Mouse (Mus musculus): ENCODE data around the gene B4gat1. TPM values are rescaled to one million over a fixed set of nuclear protein-coding genes. Genes with fewer than 3 reads are reported as not detected.

Gene B4gat1
- total RNA-seq (2023) = 10 to 100 TPM in 1 of 2 experiments, 1 to 10 TPM in 1; 9.0 to 12.8 TPM

GRCm38 (mm10) chr19:5038709-5039156 lies at the start of gene B4gat1, which contains the start of gene AC124502.3:
B4gat1 (plus strand) TSS chr19:5038826.
AC124502.3 (plus strand) TSS chr19:5038891.

DNA sequence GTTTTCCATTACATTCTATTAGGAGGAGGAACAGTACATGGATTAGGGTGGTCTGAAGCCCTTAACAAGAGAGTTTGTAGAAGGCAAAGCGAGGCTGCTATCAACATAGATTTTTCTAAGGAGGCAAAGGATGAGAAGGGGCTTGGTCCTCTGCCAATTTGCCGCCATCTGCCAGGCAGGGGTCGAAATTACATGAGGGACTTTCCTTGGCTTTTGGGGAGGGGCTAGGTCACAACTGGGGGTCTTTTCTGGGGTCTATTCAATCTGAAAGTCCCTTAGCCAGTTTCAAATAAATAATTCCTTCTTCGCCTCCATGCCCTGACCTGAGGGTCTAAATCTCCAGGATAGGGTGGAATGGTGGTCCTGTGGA lies 48.4 kb upstream of the B4gat1 start, which contains the start of gene Npas4:
Gene Npas4, minus strand, starts transcription at position 61 of the 370 bp plus-strand sequence.

GRCm38 (mm10) chr19:5023621-5024479 lies 14.8 kb upstream of the B4gat1 start, which contains the start of gene Slc29a2:
Slc29a2 (plus strand) TSS chr19:5023860.

GRCm38 (mm10) chr19:5040862-5041523 lies 2.4 kb downstream of the B4gat1 start, which contains the start of gene Brms1:
Brms1 (plus strand) TSS chr19:5041354.

GRCm38 (mm10) chr19:5050047-5050905 lies 11.7 kb downstream of the B4gat1 start, which contains the start of gene Rin1:
Rin1 (plus strand) TSS chr19:5050481.

DNA sequence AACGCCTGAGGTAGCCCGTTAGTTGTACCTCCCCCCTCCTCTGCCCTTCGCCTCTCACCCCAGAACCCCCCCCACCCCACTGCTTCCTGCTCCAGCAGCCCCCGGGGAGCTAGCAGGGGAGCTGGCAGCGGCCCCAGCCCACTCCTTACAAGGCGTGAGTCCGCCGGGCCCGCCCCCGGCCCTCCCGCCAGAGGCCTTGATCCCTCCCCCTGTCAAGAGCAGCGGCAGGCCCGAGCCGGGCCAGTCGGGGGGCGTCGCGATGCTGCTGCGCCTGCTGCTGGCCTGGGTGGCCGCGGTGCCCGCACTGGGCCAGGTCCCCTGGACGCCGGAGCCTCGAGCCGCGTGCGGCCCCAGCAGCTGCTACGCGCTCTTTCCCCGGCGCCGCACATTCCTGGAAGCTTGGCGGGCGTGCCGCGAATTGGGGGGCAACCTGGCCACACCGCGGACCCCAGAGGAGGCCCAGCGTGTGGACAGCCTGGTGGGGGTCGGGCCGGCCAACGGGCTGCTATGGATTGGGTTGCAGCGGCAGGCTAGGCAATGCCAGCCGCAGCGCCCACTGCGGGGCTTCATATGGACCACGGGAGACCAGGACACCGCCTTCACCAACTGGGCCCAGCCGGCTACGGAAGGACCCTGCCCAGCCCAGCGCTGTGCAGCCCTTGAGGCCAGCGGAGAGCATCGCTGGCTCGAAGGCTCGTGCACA lies 29.4 kb downstream of the B4gat1 start, which contains the start of gene Cd248:
Gene Cd248, plus strand, starts transcription at position 212 of the 703 bp plus-strand sequence.

DNA sequence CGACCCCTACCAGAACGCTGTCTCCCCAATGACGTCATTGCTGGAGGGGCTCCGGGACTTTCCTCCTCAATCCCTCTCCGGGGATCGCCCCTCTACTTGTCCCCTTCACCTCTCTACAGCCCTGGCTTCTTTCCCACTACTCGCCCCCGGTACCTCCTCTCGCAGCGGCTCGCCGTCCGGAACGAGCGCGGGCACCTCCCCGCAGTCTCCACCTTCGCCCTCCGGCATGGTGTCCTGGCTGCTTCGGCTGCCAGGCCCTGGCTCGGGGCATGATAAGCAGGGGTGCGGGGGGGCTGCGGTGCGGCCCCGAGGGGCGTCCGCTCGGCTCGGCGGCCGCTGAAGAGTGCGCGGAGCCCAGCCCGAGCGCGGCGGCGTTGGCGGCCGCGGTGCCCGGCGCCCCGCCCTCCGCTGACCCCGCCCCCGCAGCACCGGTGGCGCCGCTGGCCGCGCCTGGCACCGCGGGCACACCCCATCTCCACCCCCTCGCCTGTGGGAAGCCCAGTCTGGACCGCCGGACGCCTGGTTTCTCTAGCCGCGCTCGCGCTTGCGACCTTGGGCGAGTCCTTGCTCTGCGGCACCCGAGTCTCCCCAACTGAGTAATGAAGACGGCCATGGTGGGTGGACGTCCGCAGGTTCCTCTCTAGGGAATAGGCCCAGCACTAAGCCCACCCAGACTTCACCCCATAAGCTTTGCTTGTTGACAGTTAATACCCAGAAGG lies 46.7 kb downstream of the B4gat1 start, which contains the start of gene Tmem151a:
Gene Tmem151a, minus strand, starts transcription at position 387 of the 719 bp plus-strand sequence.

DNA sequence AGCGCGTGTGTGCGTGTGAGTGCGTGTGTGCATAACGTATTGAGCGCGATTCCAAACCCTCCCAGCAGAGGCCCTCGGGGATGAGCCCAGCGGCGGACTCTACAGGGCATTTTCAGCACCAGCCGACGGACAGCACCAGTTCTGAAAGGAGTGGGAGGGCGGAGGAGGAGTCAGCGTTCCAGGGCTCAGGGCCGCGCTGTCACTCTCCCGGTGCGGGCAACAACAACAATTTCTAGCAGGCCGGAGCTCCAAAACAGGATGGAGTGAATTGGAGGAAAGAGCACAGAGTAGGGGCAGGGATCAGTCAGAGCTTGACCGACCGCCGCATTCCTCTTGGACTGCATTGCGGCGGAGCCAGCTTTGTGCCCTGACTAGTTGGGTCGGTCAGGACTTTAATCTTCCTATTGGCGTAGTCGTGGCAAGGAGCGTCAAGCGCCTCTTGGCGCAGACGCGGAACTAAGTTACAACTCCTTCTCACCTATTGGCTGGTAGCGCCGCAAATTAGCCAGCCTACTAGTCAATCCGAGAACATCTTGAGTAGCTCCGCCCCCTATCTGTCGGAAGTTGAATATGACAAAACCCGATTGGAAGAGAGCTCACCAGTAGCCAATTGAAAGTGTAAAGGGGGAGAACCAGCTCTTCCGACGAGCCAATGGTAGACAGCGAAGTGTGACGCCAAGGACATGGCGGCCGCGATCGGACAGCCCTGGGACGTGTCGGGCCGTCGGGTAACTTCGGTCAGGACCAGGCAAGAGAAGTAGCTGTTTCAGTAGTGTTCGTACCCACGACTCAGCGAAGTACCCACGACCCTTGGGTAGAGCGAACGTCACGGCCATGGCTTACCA lies 49.5 kb downstream of the B4gat1 start, which contains the start of gene Yif1a:
Gene Yif1a, plus strand, starts transcription at position 655 of the 845 bp plus-strand sequence.

Other genes with a start within 250 kb of the B4gat1 start
- gene Rbm4, start 244.9 kb upstream of the B4gat1 start, total RNA-seq (2023) = 10 to 100 TPM; 53.6 to 54.3 TPM
- gene Gm21992, start 227.2 kb upstream of the B4gat1 start, total RNA-seq (2023) = 10 to 100 TPM; 18.5 to 37.7 TPM
- 10 to 100 TPM; 43.4 to 61.4 TPM for gene Rbm14, start 227.2 kb upstream of the B4gat1 start, total RNA-seq (2023)
- 10 to 100 TPM; 30.3 to 37.9 TPM for gene Ccs, start 199.5 kb upstream of the B4gat1 start, total RNA-seq (2023)
- not detected for gene Ccdc87, start 199.5 kb upstream of the B4gat1 start, total RNA-seq (2023)
- gene Ctsf, start 183.7 kb upstream of the B4gat1 start, total RNA-seq (2023) = 10 to 100 TPM; 15.4 to 24.4 TPM
- gene Actn3, start 160.9 kb upstream of the B4gat1 start, total RNA-seq (2023) = not detected
- 1 to 10 TPM; 6.1 to 6.4 TPM for gene Zdhhc24, start 160.2 kb upstream of the B4gat1 start, total RNA-seq (2023)
- gene Bbs1, start 132.2 kb upstream of the B4gat1 start, total RNA-seq (2023) = 1 to 10 TPM in 1 of 2 experiments, under 1 TPM in 1; 0.52 to 1.1 TPM
- 10 to 100 TPM; 65.0 to 67.8 TPM for gene Dpp3, start 110.5 kb upstream of the B4gat1 start, total RNA-seq (2023)
- gene Peli3, start 95.7 kb upstream of the B4gat1 start, total RNA-seq (2023) = 1 to 10 TPM; 1.3 to 1.9 TPM
- gene Mrpl11, start 76.7 kb upstream of the B4gat1 start, total RNA-seq (2023) = 10 to 100 TPM; 17.5 to 20.4 TPM
- gene Npas4, start 48.5 kb upstream of the B4gat1 start, total RNA-seq (2023) = not detected
- gene Slc29a2, start 15.0 kb upstream of the B4gat1 start, total RNA-seq (2023) = 1 to 10 TPM; 3.9 to 6.4 TPM
- gene AC124502.3, start 65 bp downstream of the B4gat1 start, total RNA-seq (2023) = 1 to 10 TPM in 1 of 2 experiments, under 1 TPM in 1; 0.46 to 2.7 TPM
- gene Brms1, start 2.5 kb downstream of the B4gat1 start, total RNA-seq (2023) = 10 to 100 TPM; 55.4 to 63.3 TPM
- gene Rin1, start 11.7 kb downstream of the B4gat1 start, total RNA-seq (2023) = 1 to 10 TPM; 2.5 to 2.6 TPM
- under 1 TPM in 1 of 2 experiments, not detected in 1; 0.46 TPM for gene Cd248, start 29.3 kb downstream of the B4gat1 start, total RNA-seq (2023)
- 1 to 10 TPM in 1 of 2 experiments, under 1 TPM in 1; 0.89 to 3.0 TPM for gene Tmem151a, start 46.7 kb downstream of the B4gat1 start, total RNA-seq (2023)
- gene Yif1a, start 49.7 kb downstream of the B4gat1 start, total RNA-seq (2023) = 10 to 100 TPM; 24.5 to 29.6 TPM
- under 1 TPM; 0.60 to 0.79 TPM for gene Cnih2, start 59.7 kb downstream of the B4gat1 start, total RNA-seq (2023)
- 100 to 1,000 TPM; 138 to 140 TPM for gene Rab1b, start 68.2 kb downstream of the B4gat1 start, total RNA-seq (2023)
- gene Klc2, start 79.7 kb downstream of the B4gat1 start, total RNA-seq (2023) = 10 to 100 TPM; 18.8 to 23.2 TPM
- 10 to 100 TPM; 53.1 to 60.2 TPM for gene Pacs1, start 234.3 kb downstream of the B4gat1 start, total RNA-seq (2023)

Measured in monocyte, adult 59 days (primary cell).